Mouse (Mus musculus): ENCODE measurements at regions not wholly inside any gene's neighbourhood (a gene's known extent, or its start where the extent isn't known, plus 50 kb on each side); places are given as distances from the start of the nearest gene placed in this dataset.
A peak's percentile ranks its signal among the peaks of the same experiment; 100 is the strongest.

GRCm38 (mm10) chr8:41820605-41821395, 403.9 kb upstream of the Frg1 start:
- Histone ChIP-seq H3K4me2 (replicated peaks) (no peak overlapping the region), H3K9ac (replicated peaks) (no peak overlapping the region), H3K4me1 (replicated peaks) (no peaks in the 10 kb centered on the region), H3K4me3 (replicated peaks) (no peak overlapping the region), H3K27me3 (no peaks in the 10 kb centered on the region), H3K36me3 (no peaks in the 10 kb centered on the region), H3K27ac (no peak overlapping the region), H3K9me3 (no peaks in the 10 kb centered on the region)
- WGBS: 80% methylated on average over 4 of the region's 4 CpGs
- ATAC-seq: no peak

- no peak for ATAC-seq
- Histone ChIP-seq H3K9me3 (no peaks in the 10 kb centered on the region), H3K27me3 (no peaks in the 10 kb centered on the region), H3K4me2 (replicated peaks) (no peak overlapping the region), H3K36me3 (no peaks in the 10 kb centered on the region), H3K9ac (replicated peaks) (no peak overlapping the region), H3K27ac (no peak overlapping the region), H3K4me3 (replicated peaks) (no peak overlapping the region), H3K4me1 (replicated peaks) (no peaks in the 10 kb centered on the region)
- WGBS: 57% methylated on average over 5 of the region's 5 CpGs
Observed at GRCm38 (mm10) chr8:41818577-41818976, 401.7 kb upstream of the Frg1 start.

GRCm38 (mm10) chr8:41818079-41818478, 401.2 kb upstream of the Frg1 start:
- ATAC-seq: no peak
- Histone ChIP-seq H3K9ac (replicated peaks) (no peak overlapping the region), H3K9me3 (no peaks in the 10 kb centered on the region), H3K4me3 (replicated peaks) (no peak overlapping the region), H3K36me3 (no peaks in the 10 kb centered on the region), H3K27me3 (no peaks in the 10 kb centered on the region), H3K4me1 (replicated peaks) (no peaks in the 10 kb centered on the region), H3K4me2 (replicated peaks) (no peak overlapping the region), H3K27ac (no peak overlapping the region)
- 86% methylated on average over 1 of the region's 1 CpGs for WGBS

GRCm38 (mm10) chr8:41815272-41815671, 398.4 kb upstream of the Frg1 start:
- no peak for ATAC-seq
- no peaks in the 10 kb centered on the region for H3K36me3 ChIP-seq
- no peaks in the 10 kb centered on the region for H3K9me3 ChIP-seq
- H3K27ac ChIP-seq: no peak overlapping the region
- 90% methylated on average over 3 of the region's 3 CpGs for WGBS
- H3K4me2 ChIP-seq (replicated peaks): no peak overlapping the region
- H3K9ac ChIP-seq (replicated peaks): no peak overlapping the region
- no peak overlapping the region for H3K4me3 ChIP-seq (replicated peaks)
- H3K27me3 ChIP-seq: no peaks in the 10 kb centered on the region
- H3K4me1 ChIP-seq (replicated peaks): no peaks in the 10 kb centered on the region

GRCm38 (mm10) chr8:41795625-41796024, 378.8 kb upstream of the Frg1 start:
- ATAC-seq: no peak
- H3K9ac ChIP-seq (replicated peaks): no peak overlapping the region
- H3K9me3 ChIP-seq: no peaks in the 10 kb centered on the region
- no peak overlapping the region for H3K27ac ChIP-seq
- no peaks in the 10 kb centered on the region for H3K27me3 ChIP-seq
- no peaks in the 10 kb centered on the region for H3K36me3 ChIP-seq
- H3K4me2 ChIP-seq (replicated peaks): no peak overlapping the region
- 79% methylated on average over 2 of the region's 2 CpGs for WGBS
- no peak overlapping the region for H3K4me3 ChIP-seq (replicated peaks)
- no peaks in the 10 kb centered on the region for H3K4me1 ChIP-seq (replicated peaks)

- Histone ChIP-seq H3K4me2 (replicated peaks) (no peak overlapping the region), H3K4me3 (replicated peaks) (no peak overlapping the region), H3K27ac (no peak overlapping the region), H3K4me1 (replicated peaks) (peaks cover 6% of the 10 kb centered on the region; the same call in 1 of the 2 replicates), H3K9me3 (no peaks in the 10 kb centered on the region), H3K27me3 (no peaks in the 10 kb centered on the region), H3K36me3 (no peaks in the 10 kb centered on the region), H3K9ac (replicated peaks) (no peak overlapping the region)
- peak; percentile 78 for ATAC-seq
- WGBS: 42% methylated on average over 9 of the region's 9 CpGs
Observed at GRCm38 (mm10) chr8:41786952-41787861, 370.3 kb upstream of the Frg1 start.

- Histone ChIP-seq H3K9me3 (no peaks in the 10 kb centered on the region), H3K27me3 (no peaks in the 10 kb centered on the region), H3K4me1 (replicated peaks) (peaks cover 6% of the 10 kb centered on the region; the same call in 1 of the 2 replicates), H3K9ac (replicated peaks) (no peak overlapping the region), H3K4me2 (replicated peaks) (no peak overlapping the region), H3K4me3 (replicated peaks) (no peak overlapping the region), H3K27ac (no peak overlapping the region), H3K36me3 (no peaks in the 10 kb centered on the region)
- 78% methylated on average over 2 of the region's 2 CpGs for WGBS
- ATAC-seq: no peak
Observed at GRCm38 (mm10) chr8:41785977-41786376, 369.1 kb upstream of the Frg1 start.

- no peaks in the 10 kb centered on the region for H3K9me3 ChIP-seq
- no peaks in the 10 kb centered on the region for H3K36me3 ChIP-seq
- no peak for ATAC-seq
- H3K4me3 ChIP-seq (replicated peaks): no peak overlapping the region
- no peaks in the 10 kb centered on the region for H3K27me3 ChIP-seq
- peaks cover 6% of the 10 kb centered on the region; the same call in 1 of the 2 replicates for H3K4me1 ChIP-seq (replicated peaks)
- H3K27ac ChIP-seq: no peak overlapping the region
- H3K9ac ChIP-seq (replicated peaks): no peak overlapping the region
- 85% methylated on average over 1 of the region's 1 CpGs for WGBS
- H3K4me2 ChIP-seq (replicated peaks): no peak overlapping the region
Observed at GRCm38 (mm10) chr8:41782837-41783236, 366.0 kb upstream of the Frg1 start.

- Histone ChIP-seq H3K4me3 (replicated peaks) (no peak overlapping the region), H3K9ac (replicated peaks) (no peak overlapping the region), H3K9me3 (no peaks in the 10 kb centered on the region), H3K36me3 (no peaks in the 10 kb centered on the region), H3K27me3 (no peaks in the 10 kb centered on the region), H3K4me2 (replicated peaks) (no peak overlapping the region), H3K4me1 (replicated peaks) (no peaks in the 10 kb centered on the region), H3K27ac (no peak overlapping the region)
- 90% methylated on average over 3 of the region's 3 CpGs for WGBS
- no peak for ATAC-seq
Observed at GRCm38 (mm10) chr8:41779459-41779858, 362.6 kb upstream of the Frg1 start.

- WGBS: 72% methylated on average over 4 of the region's 4 CpGs
- peak; percentile 30; the same call in 1 of the 2 replicates for ATAC-seq
- Histone ChIP-seq H3K27ac (no peak overlapping the region), H3K4me2 (replicated peaks) (no peak overlapping the region), H3K4me1 (replicated peaks) (0 out of 2 replicates have a peak, but pooled peaks cover 3% of the 10 kb centered on the region), H3K9ac (replicated peaks) (no peak overlapping the region), H3K27me3 (no peaks in the 10 kb centered on the region), H3K36me3 (no peaks in the 10 kb centered on the region), H3K9me3 (no peaks in the 10 kb centered on the region), H3K4me3 (replicated peaks) (no peak overlapping the region)
Observed at GRCm38 (mm10) chr8:41771729-41772128, 354.9 kb upstream of the Frg1 start.

- Histone ChIP-seq H3K27ac (no peak overlapping the region), H3K36me3 (no peaks in the 10 kb centered on the region), H3K4me1 (replicated peaks) (no peaks in the 10 kb centered on the region), H3K4me3 (replicated peaks) (no peak overlapping the region), H3K9me3 (no peaks in the 10 kb centered on the region), H3K4me2 (replicated peaks) (no peak overlapping the region), H3K9ac (replicated peaks) (no peak overlapping the region), H3K27me3 (no peaks in the 10 kb centered on the region)
- WGBS: 89% methylated on average over 1 of the region's 1 CpGs
- no peak for ATAC-seq
Observed at GRCm38 (mm10) chr8:41753481-41753880, 336.6 kb upstream of the Frg1 start.

GRCm38 (mm10) chr8:41752641-41753040, 335.8 kb upstream of the Frg1 start:
- ATAC-seq: no peak
- Histone ChIP-seq H3K36me3 (no peaks in the 10 kb centered on the region), H3K4me3 (replicated peaks) (no peak overlapping the region), H3K4me2 (replicated peaks) (no peak overlapping the region), H3K4me1 (replicated peaks) (no peaks in the 10 kb centered on the region), H3K27ac (no peak overlapping the region), H3K9ac (replicated peaks) (no peak overlapping the region), H3K9me3 (no peaks in the 10 kb centered on the region), H3K27me3 (no peaks in the 10 kb centered on the region)
- WGBS: 88% methylated on average over 2 of the region's 2 CpGs

Measured in midbrain, embryonic 13.5 days (tissue).